Mouse (Mus musculus) 416B (cell line): ENCODE measurements around the gene Traf2.
"Not testable (repeated sequence)": the region's sequence is repeated elsewhere in the genome, so short reads cannot be mapped to it uniquely, and the experiment has no call there.

Experiments
- DNase-seq: peaks from one replicate; pipeline ENCODE4 v3.0.0; 2011; ENCODE audit warnings: low read depth

The Traf2 gene

DNA sequence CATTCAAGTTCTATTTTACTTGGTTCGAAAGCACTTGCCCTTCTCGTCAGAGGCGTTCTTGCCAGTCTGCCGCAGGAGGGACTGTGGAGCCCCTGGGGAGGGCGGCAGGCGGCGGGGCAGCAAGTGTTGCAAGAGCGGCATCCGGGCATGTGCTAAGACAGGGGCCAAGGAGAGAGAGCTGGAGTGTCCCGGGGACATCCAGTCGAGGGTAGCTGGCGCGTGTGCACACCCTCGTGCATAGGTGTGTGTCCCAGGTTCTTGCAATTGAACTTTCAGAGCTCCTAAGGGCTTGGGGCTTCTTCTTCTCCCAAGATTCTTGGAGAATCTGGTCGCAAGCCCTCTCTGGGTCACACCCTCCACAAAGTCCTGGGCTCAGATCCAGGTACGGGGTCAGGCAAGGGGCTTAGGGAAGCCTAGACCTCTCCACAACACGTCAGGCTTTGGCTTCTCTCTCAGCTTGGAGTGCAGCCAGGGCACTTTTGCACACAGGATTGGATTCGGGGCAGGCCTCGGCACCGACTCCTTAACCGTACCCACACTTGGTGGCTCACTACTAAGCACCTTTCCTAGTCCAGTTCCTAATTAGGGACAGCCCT lies 28.8 kb upstream of the Traf2 start:
- no peak for DNase-seq

DNA sequence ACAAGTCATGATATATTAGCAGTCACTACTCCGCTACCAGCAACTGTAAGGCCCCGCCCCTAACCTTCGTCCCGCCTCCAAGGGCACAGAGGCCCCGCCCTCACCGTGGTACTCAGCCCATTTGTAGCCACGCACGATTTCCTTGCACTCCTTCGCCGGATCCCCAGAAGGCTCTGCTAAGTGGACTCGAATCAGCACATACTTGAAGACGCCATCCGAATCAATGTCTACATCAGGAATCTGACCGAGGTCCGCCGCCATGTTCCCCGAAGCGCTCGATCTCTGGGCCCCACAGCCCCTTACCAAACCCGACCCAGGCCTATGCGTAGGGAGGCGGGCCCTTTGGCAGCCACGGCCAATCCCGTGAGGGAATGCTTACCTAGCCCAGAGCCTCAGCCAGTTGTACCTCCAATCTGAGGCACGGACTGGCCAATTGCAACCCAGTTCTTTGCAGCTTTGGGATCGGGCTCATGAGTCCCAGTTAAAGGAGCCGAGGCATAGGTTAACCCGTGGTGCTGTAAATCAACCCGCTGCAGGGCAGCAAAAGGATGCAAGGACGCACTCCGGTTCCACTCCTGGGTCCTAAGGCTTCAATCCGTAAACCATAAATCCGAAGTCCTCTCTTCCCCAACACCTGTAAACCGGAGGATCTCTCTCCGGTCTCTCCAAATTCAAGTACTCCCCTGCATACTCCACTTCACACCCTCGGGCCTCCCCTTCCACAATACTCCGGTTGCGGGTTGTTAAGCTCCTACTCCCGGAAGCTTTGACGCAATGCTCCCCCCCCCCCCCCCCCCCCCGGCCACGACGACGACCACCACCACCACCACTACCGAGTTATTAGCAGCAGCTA lies 28.1 kb upstream of the Traf2 start, which contains the start of the genes Mamdc4 and Phpt1:
Gene Mamdc4, minus strand, starts transcription at position 267 of the 853 bp plus-strand sequence.
Gene Phpt1, minus strand, starts transcription at position 646 of the 853 bp plus-strand sequence.
- DNase-seq, result peak; percentile 98

DNA sequence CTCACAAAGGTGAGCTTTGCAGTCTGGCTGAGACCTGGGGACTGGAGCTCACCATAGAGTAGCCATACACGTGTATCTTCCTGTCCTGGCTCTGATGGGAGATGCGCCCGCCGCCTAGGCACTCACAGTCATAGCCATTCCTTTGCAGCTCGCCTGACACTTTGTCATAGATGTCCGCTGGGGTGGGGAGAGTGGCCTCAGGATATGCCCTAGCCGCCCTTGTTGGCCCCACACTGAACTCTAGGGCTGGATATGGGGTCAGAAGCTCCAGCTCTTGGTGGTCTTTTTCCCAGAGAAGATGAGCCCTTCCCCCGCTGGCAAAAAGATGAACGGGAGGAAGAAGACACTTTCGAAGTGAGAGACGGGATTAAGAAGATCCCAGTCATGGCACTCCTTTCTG lies 27.4 kb upstream of the Traf2 start:
- no peak for DNase-seq

DNA sequence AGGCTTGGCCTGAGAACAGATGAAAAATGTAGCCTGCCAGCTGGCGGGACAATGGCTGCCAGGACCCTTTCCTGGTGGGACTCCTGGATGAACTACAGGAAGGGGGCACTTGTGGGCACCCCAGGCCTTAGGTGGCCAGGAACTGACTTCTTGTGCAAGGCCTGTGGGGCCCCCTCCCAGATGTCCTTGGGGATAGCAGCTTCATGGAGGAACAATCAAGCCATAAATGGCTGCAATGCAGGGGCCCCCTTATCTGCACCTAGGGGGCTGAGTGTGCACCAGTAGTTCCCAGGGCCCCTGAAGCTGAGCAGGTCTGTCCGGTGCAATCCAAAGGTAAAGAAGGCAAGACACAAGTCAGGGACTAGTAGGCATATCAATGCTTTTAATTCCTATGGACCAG lies 26.3 kb upstream of the Traf2 start:
- DNase-seq, result no peak

DNA sequence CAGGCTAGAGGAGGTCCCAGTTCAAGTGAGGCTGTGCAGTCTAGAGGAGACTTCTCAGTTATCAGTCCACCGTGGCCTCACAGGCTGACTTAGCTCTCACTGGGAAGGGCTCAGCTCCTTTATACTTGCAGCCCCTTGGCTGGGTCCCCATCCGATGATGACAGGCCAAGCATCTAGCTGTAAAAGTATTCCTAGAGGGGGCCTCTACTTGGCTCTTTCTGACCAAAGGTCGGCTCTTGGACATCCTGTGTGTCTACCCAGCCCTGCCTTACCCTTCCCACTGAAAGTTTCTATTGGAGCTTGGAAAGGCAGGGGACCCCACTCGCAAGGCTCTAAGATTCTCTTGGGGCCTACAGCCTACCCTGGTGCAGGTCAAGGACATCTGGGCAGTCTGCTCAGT lies 24.5 kb upstream of the Traf2 start:
- no peak for DNase-seq

DNA sequence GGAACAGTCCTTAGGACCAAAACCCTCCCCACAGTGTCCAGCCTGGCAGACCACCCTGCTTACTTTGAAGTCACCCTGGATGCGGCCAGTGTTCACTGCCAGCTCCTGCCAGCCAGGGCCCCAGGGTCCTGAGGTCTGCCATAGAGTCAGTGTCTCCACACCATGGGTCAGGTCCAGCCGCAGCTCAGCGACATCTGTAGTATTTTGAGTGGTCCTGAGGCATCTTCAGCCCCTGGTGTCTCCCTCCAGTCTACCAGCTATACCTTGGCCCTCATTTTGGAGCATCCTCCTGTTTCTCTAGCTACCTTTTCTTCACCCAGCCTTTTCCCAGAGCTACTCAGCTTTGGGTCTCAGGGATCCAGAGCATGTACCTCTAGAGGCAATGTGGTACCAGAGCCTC lies 22.6 kb upstream of the Traf2 start:
- no peak for DNase-seq

DNA sequence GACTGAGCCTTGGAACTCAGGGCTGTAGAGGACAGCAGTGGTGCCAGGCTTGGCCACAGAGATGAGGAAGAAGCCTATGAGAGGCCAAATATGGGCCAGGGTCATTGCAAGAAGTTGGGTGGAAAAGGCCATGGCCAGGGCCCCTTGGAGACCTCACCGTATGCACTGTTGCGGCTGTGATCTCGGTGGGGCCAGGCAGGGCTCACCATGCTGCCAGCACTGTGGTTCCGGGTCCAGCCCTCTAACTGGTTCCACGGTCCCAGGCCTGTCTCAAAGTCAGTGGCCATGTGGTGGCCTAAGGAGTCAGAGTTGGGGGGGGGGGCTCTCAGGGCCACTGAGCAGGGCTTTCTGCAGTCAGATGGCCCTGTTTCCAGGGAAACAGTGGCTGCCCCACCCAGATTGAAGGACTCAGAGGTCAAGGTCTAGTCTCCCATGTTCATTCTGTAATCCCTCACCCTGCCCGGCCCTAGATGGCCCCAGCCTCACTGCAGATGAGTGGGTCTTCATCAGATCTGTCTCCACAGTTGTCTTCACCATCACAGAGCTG lies 21.8 kb upstream of the Traf2 start:
- DNase-seq, result no peak

DNA sequence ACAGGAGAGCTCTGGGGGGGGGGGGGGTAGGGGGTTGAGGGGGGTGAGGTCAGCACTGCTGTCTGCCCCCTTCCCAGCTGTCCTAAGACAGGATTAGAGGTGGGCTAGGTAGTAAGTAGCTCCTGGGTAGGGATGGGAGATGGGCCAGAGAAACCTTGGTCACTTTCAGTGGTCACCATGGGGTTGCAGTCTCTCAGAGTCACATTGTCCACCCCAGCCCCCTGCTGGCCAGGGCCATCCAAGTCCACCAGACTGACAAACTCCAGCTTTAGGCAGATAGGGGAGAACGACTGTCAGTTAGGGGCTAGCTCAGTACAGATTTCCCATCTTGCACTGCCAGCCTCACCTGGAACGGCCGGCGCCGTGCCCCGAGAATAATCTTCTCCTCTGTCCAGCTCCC lies 19.8 kb upstream of the Traf2 start:
- no peak for DNase-seq

DNA sequence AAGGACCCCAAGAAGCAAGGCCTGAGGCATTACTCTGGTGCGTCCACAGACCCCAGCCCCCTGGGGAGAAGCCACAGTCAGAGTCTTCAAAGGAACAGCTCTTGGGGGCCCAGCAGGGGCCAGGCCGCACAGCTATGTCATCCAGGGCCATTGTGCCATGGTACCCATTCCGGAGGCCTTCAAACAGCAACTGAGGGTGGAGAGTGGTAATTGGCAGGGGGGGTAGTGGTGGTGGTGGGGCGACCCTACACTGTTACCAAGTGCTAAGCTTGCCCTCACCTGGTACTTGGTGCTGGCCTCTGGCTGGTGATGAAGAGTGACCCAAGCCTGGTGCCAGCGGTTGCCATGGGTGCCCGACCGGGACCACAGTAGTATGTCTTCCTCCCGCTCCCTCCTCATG lies 19.0 kb upstream of the Traf2 start:
- DNase-seq, result no peak

DNA sequence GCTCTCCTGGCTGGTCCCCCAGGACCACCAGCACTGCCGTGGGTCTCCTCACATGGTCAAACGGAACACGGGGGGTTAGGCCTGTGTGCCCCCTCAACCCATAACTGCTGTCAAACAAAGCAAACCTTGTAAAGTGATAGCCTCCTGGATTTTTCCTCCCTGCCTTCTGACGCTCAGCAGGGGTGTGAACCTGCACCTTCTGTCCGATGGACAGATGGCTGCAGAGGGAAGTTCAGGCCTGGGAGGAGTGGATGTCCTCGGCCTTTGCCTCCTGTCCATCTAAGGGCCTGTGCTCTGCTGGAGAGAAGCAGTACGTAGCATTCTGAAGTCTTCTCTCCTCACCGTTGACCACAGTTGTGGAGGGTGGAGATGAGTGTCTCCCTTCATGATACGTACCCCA lies 15.2 kb upstream of the Traf2 start:
- DNase-seq, result no peak

DNA sequence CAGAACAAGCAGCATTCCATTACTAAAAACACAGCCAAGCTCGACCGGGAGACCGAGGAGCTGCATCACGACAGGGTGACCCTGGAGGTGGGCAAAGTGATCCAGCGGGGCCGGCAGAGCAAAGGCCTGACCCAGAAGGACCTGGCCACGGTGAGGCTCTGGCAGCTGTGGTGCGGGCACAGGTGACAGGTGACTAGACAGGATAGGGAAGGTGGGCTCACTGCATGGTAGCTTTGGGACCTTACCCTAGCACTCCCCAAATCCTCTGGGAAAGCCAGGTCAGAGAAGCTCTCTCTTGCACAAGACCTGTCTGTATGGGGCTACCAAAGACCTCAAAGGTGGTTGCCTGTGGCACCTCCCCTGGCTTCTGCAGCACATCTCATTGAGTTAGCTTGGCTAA lies 13.8 kb upstream of the Traf2 start:
- DNase-seq, result no peak

DNA sequence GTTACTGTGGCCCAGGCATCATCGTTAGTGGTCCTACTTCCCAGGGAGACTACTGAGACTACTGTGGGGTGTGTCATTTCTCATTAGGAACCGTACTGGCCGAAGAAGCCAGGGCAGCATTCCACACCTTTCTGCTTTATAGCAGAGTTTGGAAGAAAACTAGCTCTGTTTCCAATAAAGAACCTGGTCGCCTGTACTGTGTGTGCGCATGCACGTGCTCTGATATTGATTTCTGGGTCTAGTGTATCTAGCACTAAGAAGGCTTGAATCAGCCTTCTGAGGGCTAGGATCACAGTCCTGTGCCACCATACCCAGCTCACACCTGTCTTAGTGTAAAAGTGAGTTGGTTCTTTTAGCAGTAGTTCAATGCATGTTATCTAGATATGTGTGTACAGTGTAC lies 12.0 kb upstream of the Traf2 start:
- DNase-seq, result no peak

DNA sequence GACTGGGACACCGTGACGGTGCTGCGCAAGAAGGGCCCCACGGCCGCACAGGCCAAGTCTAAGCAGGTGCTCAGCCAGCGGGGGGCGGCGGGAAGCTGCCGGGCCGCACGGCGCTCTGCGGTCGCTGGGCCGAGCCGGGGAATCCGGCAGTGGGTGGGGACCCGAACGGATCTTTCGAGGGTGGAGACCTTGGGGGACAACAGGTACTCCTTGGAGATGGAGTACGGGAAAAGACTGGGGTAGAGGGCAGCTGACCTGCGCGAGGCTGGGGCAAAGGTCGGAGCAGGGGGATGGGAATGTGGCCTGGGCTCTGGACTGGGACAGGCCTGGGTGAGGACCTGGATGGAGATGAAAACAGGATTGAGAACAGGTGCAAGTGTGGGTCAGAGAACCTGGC lies 11.2 kb upstream of the Traf2 start:
- DNase-seq, result no peak

DNA sequence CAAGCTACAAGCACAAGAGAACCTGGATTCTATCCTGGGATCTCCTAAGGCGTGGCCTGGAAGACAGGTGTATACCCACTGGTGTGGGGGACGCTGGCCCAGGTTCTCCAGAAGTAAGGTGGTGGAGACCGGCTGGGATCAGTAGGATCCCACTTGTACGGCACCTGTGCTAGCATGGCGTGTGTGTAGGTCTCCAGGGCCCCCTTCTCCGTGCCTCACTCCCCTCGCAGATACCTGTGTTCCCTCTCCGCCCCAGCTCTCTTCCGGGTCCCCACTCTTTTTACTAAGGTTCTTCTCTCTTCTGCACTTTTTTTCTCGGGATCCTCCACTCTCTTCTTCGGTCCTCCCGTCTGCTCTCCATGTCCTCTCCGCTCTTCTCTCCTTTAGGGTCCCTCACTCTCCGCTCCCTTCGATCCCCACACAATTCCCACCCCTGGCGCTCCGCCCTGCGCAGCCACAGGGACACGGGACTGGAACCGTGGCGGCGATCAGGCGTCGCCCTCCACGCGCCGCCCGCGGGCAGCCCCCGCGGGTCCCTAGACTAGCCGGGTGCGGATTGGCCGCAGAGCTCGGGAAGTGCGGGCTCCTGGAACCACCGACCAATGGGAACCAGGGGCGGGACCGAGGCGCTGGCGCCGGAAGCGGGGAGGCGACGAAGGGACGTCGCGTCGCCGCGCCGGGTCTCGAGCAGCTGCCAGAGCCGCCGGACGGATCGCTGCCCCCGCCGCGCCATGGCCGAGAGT lies 10.7 kb upstream of the Traf2 start, which contains the start of gene Edf1:
Gene Edf1, plus strand, starts transcription at position 627 of the 743 bp plus-strand sequence.
- peak; percentile 83 for DNase-seq

DNA sequence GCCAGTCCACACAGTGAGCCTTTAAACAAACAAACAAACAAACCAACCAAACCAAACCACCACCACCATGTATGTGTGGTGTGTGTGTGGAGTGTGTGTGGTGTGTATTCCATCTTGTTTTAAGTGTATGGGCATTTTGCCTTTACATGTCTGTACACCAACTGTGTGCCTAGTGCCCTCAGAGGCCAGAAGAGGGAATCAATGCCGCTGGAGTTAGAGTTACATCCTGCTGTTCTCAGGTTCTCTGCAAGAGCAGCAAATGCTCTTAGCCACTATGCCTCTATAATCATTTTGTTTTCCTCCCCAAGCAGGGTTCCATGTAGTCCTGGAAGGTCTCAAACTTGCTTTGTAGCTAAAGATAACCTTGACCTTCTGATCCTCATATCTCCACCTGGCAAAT lies 9.6 kb upstream of the Traf2 start:
- DNase-seq, result peak; percentile 46

DNA sequence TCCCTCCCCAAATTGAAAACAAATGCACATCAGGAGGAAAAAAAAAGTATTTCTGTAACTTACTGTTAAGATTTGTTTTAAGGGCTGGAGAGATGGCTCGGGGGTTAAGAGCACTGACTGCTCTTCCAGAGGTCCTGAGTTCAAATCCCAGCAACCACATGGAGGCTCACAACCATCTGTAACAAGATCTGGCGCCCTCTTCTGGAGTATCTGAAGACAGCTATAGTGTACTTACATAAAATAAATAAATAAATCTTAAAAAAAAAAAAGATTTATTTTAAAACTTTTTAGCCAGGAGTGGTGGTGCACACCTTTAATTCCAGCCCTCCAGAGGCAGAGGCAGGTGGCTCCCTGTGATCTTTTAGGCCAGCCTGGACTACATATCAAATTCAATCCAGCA lies 8.7 kb upstream of the Traf2 start:
- DNase-seq, result not testable (repeated sequence)

DNA sequence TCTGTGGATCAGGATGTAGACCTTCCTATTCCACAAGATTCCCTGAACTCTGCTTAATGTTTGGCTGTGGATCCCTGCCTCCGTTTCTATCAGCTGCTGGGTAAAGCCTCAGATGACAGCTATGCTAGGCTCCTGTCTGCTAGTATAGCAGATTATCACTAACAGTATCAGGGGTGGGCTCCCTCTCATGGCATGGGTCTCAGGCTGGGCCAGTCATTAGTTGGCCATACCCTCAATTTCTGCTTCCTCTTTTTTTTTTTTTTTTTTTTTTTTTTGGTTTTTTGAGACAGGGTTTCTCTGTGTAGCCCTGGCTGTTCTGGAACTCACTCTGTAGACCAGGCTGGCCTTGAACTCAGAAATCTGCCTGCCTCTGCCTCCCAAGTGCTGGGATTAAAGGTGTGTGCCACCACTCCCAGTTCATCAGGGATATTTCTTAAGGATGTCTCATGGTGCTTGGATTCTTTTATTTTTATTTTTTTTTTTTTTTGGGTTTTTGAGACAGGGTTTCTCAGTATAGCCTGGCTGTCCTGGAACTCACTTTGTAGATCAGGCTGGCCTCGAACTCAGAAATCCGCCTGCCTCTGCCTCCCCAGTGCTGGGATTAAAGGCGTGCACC lies 6.5 kb upstream of the Traf2 start:
- not testable (repeated sequence) for DNase-seq

DNA sequence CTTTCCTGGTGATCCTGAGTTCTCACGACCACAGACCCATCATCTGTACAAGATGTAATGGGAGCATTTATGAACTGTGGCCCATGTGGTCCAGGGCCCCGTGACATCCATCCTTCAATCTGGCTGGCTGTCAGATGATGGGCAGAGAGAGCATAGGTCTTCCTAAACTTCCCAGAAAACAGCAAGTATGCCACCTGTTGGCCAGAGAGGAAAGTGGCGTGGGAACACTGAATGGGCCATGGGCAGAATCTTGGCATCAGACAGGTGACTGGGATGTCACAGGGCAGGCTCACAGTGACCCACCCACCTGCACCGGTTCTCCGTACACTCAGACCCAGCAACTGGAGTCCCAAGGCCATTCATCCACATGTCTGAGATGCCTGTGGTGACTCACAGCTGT lies 4.4 kb upstream of the Traf2 start:
- DNase-seq, result peak; percentile 68

DNA sequence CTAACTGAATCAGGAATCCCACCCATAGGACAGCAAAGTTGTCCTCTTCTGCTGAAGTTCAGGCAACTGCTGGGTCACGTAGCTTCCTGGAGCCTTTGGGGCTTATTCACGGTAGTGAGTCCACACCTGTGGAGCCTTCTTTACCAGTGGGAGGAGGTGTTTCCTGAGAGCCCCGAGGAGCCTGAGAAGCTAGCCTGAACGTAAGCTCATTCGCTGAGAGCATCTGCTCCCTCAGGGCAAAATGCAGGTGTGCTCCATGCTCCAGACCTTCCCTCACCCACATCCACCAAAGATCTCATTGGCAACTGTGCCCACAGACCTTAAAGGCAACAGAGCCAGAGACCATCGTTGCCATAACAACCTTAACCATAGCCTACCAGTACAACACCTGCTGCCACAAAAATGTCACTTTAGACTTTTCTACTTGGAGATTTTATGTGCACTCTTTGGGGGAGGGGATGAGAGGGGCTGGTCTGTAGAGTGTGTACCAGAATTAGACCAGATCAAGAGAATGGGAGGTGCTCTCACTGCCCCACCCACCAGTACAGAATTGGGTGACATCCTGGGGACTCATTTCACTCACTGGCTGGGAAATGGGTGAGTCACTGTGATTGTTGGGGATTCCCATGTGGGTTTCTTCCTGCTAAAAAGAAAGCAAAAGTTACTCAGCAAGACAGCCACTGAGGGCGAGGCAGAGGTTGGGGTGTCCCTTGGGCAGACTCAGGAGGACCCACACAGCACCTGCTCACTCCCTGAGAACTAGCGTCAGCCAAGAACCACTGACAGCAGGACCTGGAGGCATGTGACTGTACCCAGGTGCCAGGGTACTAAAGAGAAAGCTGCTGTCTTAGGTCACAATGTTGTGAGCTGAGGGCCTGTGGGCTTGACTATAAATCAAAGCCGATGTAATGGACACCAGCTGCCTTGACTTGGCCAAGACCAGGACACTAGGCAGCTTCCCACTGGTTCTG lies 2.6 kb upstream of the Traf2 start:
- peak; percentile 78 for DNase-seq

DNA sequence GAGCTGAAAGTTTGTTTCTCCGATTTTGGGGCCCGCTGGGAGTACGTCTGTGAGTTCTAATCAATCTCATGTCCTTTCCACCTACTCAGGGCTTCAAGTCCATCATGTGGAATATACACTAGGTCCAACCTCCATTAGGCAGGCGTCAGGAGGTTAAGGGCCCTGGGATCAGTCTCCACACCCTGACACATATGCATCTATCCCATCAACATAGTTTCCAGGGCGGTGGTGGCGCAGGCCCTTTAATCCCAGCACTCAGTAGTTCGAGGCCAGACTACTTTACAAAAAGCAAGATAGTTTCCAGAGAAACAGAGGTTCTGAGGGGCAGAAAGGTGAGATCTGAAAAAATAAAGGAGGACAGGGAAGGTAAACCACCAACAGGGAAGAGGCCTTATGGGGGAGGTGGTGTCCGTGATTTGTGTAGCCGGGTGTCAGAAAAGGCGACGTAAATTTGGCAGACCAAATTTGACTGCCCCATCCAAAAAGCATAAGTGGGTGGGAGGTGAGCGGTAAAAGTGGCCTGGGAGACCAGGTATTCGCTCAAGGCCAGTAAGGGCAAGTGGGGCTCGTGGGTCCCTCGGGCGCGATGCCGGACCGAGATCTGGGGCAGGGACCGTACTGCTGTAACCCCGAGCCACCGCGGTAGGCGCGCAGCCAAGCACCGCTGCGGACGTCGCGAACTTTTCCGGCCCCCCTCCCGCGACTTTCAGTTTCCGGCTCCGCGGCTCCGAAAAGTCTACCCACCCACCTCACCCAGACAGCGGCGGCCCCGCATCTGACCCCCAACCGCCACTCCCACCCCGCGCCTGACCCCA lies 537 bp downstream of the Traf2 start:
- DNase-seq, result peak; percentile 39
